Mouse (Mus musculus) heart, embryonic 10.5 days (tissue): ENCODE results near the gene Gm973. TPM values are rescaled to one million over a fixed set of nuclear protein-coding genes. Genes with fewer than 3 reads are reported as not detected.

Experiments used
- DNase-seq: peaks from one replicate; pipeline ENCODE4 v3.0.0-alpha.2; 2017; ENCODE audit warnings: low spot score
- H3K27ac ChIP-seq: fragments of 300-500 bp; sonication (generic); 2 replicates; pipeline ENCODE4 v1.5.1; 2016; ENCODE audit warnings: mild to moderate bottlenecking
- H3K27me3 ChIP-seq: fragments of 300-500 bp; sonication (generic); 2 replicates; pipeline ENCODE4 v1.6.1; 2016; ENCODE audit warnings: mild to moderate bottlenecking; ENCODE audit not compliant: poor library complexity, insufficient read depth, severe bottlenecking
- H3K36me3 ChIP-seq: fragments of 300-500 bp; sonication (generic); 2 replicates; pipeline ENCODE4 v1.6.1; 2016; ENCODE audit warnings: mild to moderate bottlenecking, moderate library complexity
- H3K4me1 ChIP-seq: fragments of 300-500 bp; sonication (generic); 2 replicates; pipeline ENCODE4 v1.6.1; 2016; ENCODE audit warnings: mild to moderate bottlenecking
- H3K4me3 ChIP-seq: fragments of 300-500 bp; sonication (generic); 2 replicates; pipeline ENCODE4 v1.5.1; 2016; ENCODE audit warnings: mild to moderate bottlenecking, moderate library complexity
- H3K9me3 ChIP-seq: fragments of 300-500 bp; sonication (generic); 2 replicates; pipeline ENCODE4 v1.6.1; 2016; ENCODE audit warnings: mild to moderate bottlenecking, moderate library complexity
- WGBS: fragments of 180-500 bp; shearing (Covaris S2); methylation state at CpG from one replicate; pipeline ENCODE4 v1.1.7; 2016; 5-methylcytosine and 5-hydroxymethylcytosine counted together
- polyA plus RNA-seq: library from polyadenylated mRNA; unstranded; fragments of >200 nt; fragmentation: Nextera tagmentation; extraction: Ambion mirVana; gene quantifications from 2 replicates; pipeline ENCODE4 v1.2.1, GENCODE M21; 2016

The Gm973 gene
- polyA plus RNA-seq, 1 experiment from 2014 or later, result 0.16 TPM

DNA sequence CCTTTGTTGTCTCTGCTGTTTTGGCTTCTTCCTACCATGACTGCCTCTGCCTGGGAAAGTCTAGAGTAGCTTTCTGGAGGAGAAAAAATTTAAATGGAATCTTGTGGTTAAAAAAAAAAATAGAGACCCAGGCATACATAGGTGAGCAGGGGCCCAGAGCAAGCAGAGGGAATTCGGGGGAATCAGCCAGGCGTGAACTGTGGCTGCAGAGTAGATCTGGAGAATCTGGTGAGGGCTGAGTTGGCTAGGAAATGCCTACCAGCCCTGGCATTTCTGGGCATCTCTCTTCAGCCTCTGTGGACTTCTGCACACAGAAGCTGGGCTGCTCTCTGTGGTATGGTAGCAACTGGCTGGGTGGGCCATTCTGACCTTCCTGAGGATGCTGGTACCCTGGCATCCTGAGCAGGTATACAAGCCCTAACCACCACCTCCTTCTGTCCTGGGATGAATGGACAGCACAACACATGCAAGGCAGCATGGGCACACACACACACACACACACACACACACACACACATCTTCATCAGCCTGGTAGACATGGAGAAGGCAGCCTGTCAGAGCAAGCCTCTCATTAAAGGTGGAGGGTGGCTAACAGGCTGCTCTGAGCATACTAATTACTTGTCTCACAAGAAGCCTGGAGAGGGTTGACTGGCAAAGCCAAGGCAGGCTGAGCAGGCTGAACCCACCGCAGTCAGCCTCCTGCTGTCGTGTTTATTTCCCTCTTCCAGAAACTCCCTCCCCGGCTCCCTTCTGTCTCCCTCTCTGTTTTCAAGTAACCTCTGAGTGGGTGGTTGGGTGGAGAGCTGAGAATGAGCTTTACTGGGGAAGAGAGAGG lies 19.1 kb downstream of the Gm973 start:
- H3K27me3 ChIP-seq, result 0 out of 2 replicates have a peak, but pooled peaks cover 6% of the 10 kb centered on the region
- WGBS, result 24% methylated on average over 5 of the region's 5 CpGs
- no peak overlapping the region for H3K4me3 ChIP-seq
- H3K4me1 ChIP-seq, result no peaks in the 10 kb centered on the region
- no peaks in the 10 kb centered on the region for H3K36me3 ChIP-seq
- no peaks in the 10 kb centered on the region for H3K9me3 ChIP-seq
- DNase-seq, result no peak
- H3K27ac ChIP-seq, result no peak overlapping the region

DNA sequence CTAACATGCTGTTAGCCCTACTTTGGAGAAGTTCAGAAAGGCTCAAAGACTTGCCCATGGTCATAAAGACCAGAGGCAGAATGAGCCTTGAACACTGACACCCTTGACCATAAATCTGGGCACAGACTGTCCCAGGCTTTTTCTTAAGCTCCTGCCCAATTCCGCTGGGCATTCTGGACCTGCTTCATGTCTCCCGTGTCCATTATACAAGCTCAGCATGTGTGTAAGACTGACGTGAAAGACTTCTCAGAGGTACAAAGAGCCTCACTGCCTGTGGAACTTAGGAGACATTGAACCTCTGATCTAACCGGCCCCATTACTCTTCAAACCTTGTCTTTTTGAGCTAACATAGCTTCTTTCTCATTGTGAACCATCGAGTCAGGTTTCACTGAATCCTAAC lies 22.3 kb downstream of the Gm973 start:
- 86% methylated on average over 5 of the region's 5 CpGs for WGBS
- 0 out of 2 replicates have a peak, but pooled peaks cover 6% of the 10 kb centered on the region for H3K27me3 ChIP-seq
- H3K27ac ChIP-seq, result no peak overlapping the region
- H3K4me3 ChIP-seq, result no peak overlapping the region
- DNase-seq, result no peak
- H3K4me1 ChIP-seq, result no peaks in the 10 kb centered on the region
- no peaks in the 10 kb centered on the region for H3K36me3 ChIP-seq
- no peaks in the 10 kb centered on the region for H3K9me3 ChIP-seq

DNA sequence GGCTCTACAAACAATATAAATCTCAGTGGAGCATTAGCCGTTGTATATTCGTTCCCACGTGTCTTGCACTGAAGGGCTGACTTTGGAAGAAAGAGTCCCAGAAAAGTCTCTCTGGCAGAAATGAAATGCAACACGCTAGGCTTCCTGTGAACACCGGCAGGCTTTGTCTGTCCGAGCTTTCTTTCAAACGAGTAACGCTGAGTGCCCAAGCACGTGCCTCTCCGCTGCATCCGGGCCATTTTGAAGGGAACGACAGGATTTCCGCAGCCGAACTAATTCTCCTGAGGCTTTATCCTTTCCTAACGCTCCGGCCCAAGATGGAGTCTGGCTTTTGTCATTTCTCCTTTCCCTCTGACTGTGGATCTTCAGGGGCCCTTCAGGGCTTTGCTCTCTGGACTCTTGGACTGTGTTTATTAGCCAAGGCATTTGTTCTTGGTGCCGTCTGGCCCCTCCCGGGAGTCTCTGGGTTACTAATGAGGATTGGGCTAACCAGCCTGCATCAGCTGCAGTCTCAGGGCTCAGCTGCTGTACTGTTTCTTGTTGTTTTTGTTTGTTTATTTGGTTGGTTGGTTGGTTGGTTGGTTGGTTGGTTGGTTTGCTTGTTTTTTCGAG lies 24.6 kb downstream of the Gm973 start:
- no peak overlapping the region for H3K4me3 ChIP-seq
- WGBS, result 80% methylated on average over 19 of the region's 19 CpGs
- no peak for DNase-seq
- no peaks in the 10 kb centered on the region for H3K4me1 ChIP-seq
- no peaks in the 10 kb centered on the region for H3K9me3 ChIP-seq
- H3K27ac ChIP-seq, result no peak overlapping the region
- H3K27me3 ChIP-seq, result no peaks in the 10 kb centered on the region
- H3K36me3 ChIP-seq, result no peaks in the 10 kb centered on the region

DNA sequence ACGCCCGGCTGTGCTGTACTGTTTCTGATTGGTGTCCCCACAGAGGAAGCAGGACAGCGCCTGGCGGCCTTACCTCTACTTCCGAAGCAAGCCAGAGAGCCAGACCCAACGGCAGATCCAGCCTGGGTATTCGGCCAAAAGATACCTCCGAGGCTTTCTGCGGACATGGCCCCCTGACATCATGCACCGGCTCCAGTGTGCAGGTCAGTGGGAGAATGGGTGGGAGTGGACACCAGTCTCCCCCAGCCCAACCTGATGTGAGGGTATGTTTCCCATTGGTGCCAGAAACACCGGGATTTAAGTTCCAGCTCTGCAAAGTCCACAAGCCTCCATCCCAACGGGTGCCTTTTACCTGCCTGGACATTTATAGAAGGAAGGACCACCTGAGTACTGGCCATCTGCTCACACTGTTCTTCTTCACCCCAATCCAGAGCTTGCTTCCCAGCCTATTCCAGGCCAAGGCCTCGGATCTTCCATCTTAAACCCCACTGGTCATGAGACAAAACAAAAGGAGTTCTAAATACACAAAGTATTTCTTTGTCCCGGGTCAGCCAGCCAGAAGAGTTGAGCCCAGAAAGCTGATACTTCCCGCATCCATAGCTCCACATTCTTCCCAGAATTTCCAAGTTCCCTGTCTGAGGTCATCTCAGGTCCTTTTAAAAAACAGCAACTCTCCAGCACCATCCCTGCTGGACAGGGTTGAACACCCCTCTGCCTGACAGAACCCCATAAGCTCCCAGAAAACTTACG lies 25.4 kb downstream of the Gm973 start:
- no peaks in the 10 kb centered on the region for H3K4me1 ChIP-seq
- 88% methylated on average over 16 of the region's 16 CpGs for WGBS
- no peaks in the 10 kb centered on the region for H3K36me3 ChIP-seq
- H3K9me3 ChIP-seq, result no peaks in the 10 kb centered on the region
- no peak overlapping the region for H3K27ac ChIP-seq
- H3K4me3 ChIP-seq, result no peak overlapping the region
- H3K27me3 ChIP-seq, result no peaks in the 10 kb centered on the region
- DNase-seq, result no peak

DNA sequence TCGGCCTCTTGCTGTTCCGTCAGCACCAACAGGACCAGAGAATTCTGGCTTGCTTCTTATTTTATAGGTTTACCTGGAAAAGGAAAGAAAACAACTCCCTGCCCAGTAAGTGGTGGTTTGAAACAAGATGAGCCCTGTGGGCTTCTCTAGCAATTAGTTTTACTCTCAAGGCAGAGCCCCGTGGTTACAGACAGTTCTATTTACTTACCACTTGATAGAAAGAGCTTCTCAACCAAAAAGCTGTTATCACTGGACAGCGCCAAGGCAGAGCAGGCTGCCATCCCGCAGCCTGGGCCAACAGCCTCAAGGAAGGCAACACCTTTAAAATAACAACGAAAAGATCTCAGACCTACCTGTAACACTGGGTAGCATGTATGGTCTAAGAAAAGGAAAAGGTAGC lies 26.2 kb downstream of the Gm973 start:
- 42% methylated on average over 6 of the region's 6 CpGs for WGBS
- Histone ChIP-seq H3K9me3 (no peaks in the 10 kb centered on the region), H3K4me3 (no peak overlapping the region), H3K36me3 (no peaks in the 10 kb centered on the region), H3K27me3 (no peaks in the 10 kb centered on the region), H3K27ac (no peak overlapping the region), H3K4me1 (no peaks in the 10 kb centered on the region)
- no peak for DNase-seq

DNA sequence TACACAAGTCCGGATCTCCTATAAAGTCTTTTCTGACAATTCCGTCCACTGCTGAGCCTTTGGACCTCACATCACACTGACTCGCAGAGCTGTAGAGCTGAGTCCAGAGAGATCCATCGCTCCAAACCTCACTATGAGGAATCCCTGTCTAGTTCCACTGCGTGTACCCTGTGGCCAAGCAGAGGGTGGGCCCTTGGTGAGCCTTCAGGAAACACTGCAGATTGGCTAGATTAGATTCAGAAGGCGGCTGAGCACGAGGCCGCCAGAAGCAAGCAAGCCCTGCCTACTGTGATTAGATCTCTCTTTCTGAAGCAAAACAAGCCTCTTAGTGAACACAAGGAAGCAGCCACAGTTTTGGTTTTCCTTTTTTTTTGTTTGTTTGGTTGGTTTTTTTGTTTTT lies 27.8 kb downstream of the Gm973 start:
- DNase-seq, result no peak
- no peak overlapping the region for H3K4me3 ChIP-seq
- H3K36me3 ChIP-seq, result no peaks in the 10 kb centered on the region
- H3K27me3 ChIP-seq, result peaks cover 4% of the 10 kb centered on the region; the same call in 1 of the 2 replicates
- 58% methylated on average over 8 of the region's 8 CpGs for WGBS
- no peak overlapping the region for H3K27ac ChIP-seq
- H3K9me3 ChIP-seq, result no peaks in the 10 kb centered on the region
- no peaks in the 10 kb centered on the region for H3K4me1 ChIP-seq

DNA sequence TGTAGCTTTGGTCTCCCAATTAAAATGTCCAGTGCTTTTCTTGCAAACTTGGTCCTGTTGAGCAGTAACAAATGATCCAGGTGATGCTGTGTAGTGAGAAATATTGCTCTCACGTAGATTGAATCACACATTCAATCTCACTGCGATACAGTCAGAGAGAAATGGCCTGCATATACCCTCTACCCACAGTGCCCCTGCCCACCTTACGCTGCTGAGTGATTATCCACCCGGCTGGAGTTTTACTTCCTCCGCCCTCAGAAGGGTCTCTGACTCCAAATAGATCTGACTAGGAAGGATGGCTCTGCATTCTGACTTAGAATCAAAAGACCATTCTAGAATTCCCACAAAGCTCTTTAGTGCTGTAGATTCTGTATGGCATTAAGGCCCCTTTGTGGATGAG lies 32.4 kb downstream of the Gm973 start:
- H3K4me3 ChIP-seq, result no peak overlapping the region
- DNase-seq, result no peak
- H3K27me3 ChIP-seq, result peaks cover 15% of the 10 kb centered on the region; the same call in 1 of the 2 replicates
- no peaks in the 10 kb centered on the region for H3K9me3 ChIP-seq
- WGBS, result 84% methylated on average over 5 of the region's 5 CpGs
- H3K27ac ChIP-seq, result no peak overlapping the region
- H3K4me1 ChIP-seq, result peaks cover 14% of the 10 kb centered on the region; the same call in 1 of the 2 replicates
- no peaks in the 10 kb centered on the region for H3K36me3 ChIP-seq

DNA sequence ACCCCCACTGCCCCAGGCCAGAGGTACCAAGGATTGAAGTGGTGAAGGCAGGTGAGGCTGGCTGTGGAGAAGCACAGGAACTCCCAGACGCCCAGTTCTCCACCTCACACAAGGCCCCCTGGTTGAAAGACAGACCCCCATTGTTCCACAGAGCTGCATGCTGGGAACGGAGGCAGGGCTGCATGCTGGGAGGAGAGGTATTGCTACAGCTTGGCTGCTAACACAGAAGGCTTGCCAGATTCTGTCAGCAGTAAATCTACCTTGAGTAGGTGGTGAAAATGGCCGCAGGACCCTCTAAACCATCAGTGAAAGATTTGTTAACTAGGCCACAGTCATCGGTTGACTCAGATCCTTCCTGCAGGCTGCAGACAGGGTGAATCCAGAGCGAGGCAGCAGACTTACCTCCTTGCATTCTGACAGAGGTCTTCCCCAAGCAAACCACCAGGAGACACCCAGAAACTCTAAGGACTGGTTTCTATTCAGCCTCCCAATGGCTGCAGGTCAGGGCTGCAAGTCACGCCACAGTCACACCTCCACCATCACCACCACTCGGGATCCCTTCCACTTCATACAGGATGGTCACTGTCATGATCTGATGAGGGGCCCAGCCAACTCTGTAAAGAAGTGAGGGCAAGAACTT lies 33.1 kb downstream of the Gm973 start:
- 67% methylated on average over 7 of the region's 7 CpGs for WGBS
- no peaks in the 10 kb centered on the region for H3K36me3 ChIP-seq
- H3K27me3 ChIP-seq, result peaks cover 15% of the 10 kb centered on the region; the same call in 1 of the 2 replicates
- H3K9me3 ChIP-seq, result no peaks in the 10 kb centered on the region
- H3K4me3 ChIP-seq, result no peak overlapping the region
- no peak overlapping the region for H3K27ac ChIP-seq
- H3K4me1 ChIP-seq, result peaks cover 14% of the 10 kb centered on the region; the same call in 1 of the 2 replicates
- no peak for DNase-seq

DNA sequence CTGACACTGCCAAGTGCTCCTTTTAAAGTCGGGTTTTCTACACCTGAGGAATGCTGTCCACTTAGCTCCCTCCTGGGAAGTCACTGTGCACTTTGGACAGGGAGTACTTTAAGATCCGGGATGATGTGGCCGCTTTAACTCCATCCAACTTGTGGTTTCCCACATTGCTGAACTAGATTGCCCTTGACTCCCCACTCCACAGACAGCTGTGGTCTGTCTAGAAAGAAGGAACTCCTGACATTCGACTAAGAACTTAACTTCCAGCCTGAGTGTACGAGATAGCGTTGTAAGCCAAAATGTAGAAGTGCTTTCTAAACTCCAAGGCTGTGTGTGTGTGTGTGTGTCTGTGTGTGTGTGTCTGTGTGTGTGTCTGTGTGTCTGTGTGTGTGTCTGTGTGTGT lies 34.2 kb downstream of the Gm973 start:
- DNase-seq, result no peak
- Histone ChIP-seq H3K27ac (no peak overlapping the region), H3K36me3 (no peaks in the 10 kb centered on the region), H3K4me1 (peaks cover 14% of the 10 kb centered on the region; the same call in 1 of the 2 replicates), H3K27me3 (peaks cover 15% of the 10 kb centered on the region; the same call in 1 of the 2 replicates), H3K9me3 (no peaks in the 10 kb centered on the region), H3K4me3 (no peak overlapping the region)
- 53% methylated on average over 6 of the region's 6 CpGs for WGBS

DNA sequence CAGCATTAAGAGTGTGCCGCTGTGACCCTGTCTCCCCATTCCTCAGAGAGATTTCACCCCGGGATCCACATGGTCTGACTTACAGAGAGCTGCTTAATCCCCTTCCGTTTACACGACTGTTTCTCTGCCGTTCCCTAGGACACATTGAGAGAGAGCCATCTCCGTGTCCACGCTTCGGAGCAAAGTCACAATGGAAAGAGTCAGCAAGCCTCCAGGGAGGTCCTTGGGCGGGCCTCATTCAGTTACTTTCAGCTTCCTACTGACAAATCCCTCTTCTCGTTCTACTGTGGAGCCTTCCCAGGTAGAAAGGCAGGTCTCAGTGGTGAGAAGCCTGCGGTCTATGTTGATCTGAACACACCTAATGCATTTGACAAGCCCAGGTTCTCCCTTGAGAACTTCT lies 34.9 kb downstream of the Gm973 start:
- WGBS, result 68% methylated on average over 11 of the region's 11 CpGs
- no peak overlapping the region for H3K27ac ChIP-seq
- DNase-seq, result no peak
- H3K4me3 ChIP-seq, result no peak overlapping the region
- no peaks in the 10 kb centered on the region for H3K9me3 ChIP-seq
- H3K36me3 ChIP-seq, result no peaks in the 10 kb centered on the region
- peaks cover 15% of the 10 kb centered on the region; the same call in 1 of the 2 replicates for H3K27me3 ChIP-seq
- peaks cover 14% of the 10 kb centered on the region; the same call in 1 of the 2 replicates for H3K4me1 ChIP-seq

DNA sequence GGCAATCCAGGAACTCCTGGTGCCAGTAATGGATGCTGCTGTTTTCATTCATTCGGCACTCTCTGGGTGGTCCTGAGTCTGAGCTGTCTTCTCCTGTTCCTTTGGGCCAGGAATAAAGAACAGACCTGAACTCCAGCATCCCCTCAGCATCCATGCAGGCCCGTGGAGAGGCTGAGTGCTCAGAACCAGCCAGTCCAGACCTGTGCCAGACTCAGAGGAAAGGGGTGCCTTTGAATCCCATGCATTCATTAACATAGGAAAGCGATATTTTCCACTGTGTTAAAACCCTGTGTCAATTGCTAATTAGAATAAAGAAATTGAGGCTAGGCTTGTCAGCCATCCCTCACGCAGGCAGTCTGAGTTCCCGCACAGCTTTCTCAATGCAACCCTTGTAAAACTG lies 37.6 kb downstream of the Gm973 start:
- Histone ChIP-seq H3K27ac (no peak overlapping the region), H3K4me1 (peaks cover 14% of the 10 kb centered on the region; the same call in 1 of the 2 replicates), H3K9me3 (no peaks in the 10 kb centered on the region), H3K4me3 (no peak overlapping the region), H3K27me3 (peaks cover 14% of the 10 kb centered on the region; the same call in 1 of the 2 replicates), H3K36me3 (no peaks in the 10 kb centered on the region)
- DNase-seq, result no peak
- WGBS, result 59% methylated on average over 5 of the region's 5 CpGs

DNA sequence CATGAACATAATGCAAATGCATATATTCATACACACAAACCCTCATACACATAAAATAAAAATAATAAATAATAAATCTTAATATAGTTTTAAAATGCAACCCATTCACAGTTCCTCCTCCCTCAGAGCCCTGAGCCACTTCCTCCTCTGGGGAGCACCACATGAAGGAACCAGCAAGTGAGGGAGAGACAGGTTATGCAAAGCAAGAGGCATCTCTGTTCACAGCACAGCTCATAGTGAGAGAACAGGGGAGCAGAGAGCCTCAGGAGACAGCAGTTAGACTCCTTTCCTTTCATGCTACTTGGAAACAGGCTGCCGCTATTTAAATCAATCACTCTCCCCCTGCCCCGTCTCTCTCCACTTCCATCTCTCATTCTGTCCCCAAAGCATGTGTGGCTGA lies 47.5 kb downstream of the Gm973 start:
- Histone ChIP-seq H3K4me3 (no peak overlapping the region), H3K27ac (no peak overlapping the region), H3K36me3 (no peaks in the 10 kb centered on the region), H3K9me3 (no peaks in the 10 kb centered on the region; the same call in 1 of the 2 replicates), H3K4me1 (no peaks in the 10 kb centered on the region), H3K27me3 (peaks cover 13% of the 10 kb centered on the region)
- WGBS, result 66% methylated on average over 2 of the region's 2 CpGs
- no peak for DNase-seq
